Mouse (Mus musculus) ES-E14 (cell line): ENCODE measurements at regions not wholly inside any gene's neighbourhood (a gene's known extent, or its start where the extent isn't known, plus 50 kb on each side); places are given as distances from the start of the nearest gene placed in this dataset.

ENCODE experiments used
- CHD2 ChIP-seq: IDR thresholded peaks from 2 replicates; pipeline ENCODE4 v1.6.1; 2014; ENCODE audit warnings: mild to moderate bottlenecking, low read depth, low read length, inconsistent platforms
- HCFC1 ChIP-seq: IDR thresholded peaks from 2 replicates; pipeline ENCODE4 v1.6.1; 2012; ENCODE audit warnings: low read length, inconsistent platforms, borderline replicate concordance; ENCODE audit not compliant: insufficient read depth
- MAFK ChIP-seq: IDR thresholded peaks from 2 replicates; pipeline ENCODE4 v1.6.1; 2014; ENCODE audit warnings: mild to moderate bottlenecking, low read depth, low read length, inconsistent platforms; ENCODE audit not compliant: insufficient read depth
- ZC3H11A ChIP-seq: IDR thresholded peaks from 2 replicates; pipeline ENCODE4 v1.6.1; 2012; ENCODE audit warnings: low read depth, mild to moderate bottlenecking, inconsistent platforms, low read length, borderline replicate concordance

- TF ChIP-seq HCFC1 (no peak), ZC3H11A (no peak), CHD2 (no peak), MAFK (no peak)
Measured at GRCm38 (mm10) chr7:135768064-135768463, 51.9 kb upstream of the Mki67 start.
